ENCODE assay signal across 33 mouse cellular contexts in the genomic region with DNA sequence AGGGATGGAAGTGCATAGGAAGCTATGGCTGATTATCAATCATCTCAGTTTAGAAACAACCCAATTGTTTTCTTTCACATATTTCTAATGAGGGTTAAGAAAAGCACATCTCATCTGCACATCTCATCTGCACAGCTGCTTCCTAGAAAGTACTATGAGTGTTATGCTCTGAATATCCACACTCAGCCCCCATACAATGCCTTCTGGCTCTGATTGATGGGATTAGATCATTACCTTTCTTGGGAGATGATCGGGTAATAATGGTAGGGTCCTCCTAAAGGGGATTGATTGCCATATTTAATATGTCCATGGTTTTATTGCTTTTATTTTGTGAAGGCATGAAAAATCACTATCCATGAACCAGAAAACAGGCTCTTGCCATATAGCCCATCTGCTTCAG.
"Had no signal": no experiment of that assay in that cellular context is flagged by ENCODE, and none has a peak within 500 bp of the region (broad histone marks: within the 10 kb centered on the region; RNA-seq: fewer than 3 reads in every experiment).

No protein-coding gene starts in this region.

- DNase-seq: left cerebral cortex, postnatal 4 days; liver; liver, embryonic 13.5 days; liver, postnatal 0 days; lung, adult 18-20 months; lung, adult 2 months; lung, embryonic 14.5 days; lung, postnatal 10 days; lung, postnatal 14 days; lung, postnatal 36 days; lung, postnatal 4 days; midbrain, embryonic 14.5 days had no signal

- ATAC-seq: liver, embryonic 12.5 days; liver, postnatal 0 days; lung, postnatal 0 days; midbrain, embryonic 13.5 days; midbrain, embryonic 15.5 days; midbrain, embryonic 16.5 days had no signal

- H3K4me2 ChIP-seq: limb, embryonic 12.5 days; limb, embryonic 13.5 days; limb, embryonic 15.5 days; liver, embryonic 11.5 days; liver, embryonic 12.5 days; liver, embryonic 13.5 days; liver, embryonic 15.5 days; lung, embryonic 14.5 days; lung, embryonic 15.5 days; midbrain, embryonic 11.5 days; midbrain, embryonic 12.5 days; midbrain, embryonic 13.5 days; midbrain, embryonic 15.5 days; neural tube, embryonic 12.5 days had no signal

- H3K4me3 ChIP-seq: left cerebral cortex, adult 2 months; limb, embryonic 10.5 days; limb, embryonic 12.5 days; limb, embryonic 13.5 days; limb, embryonic 15.5 days; liver, embryonic 12.5 days; liver, embryonic 13.5 days; liver, embryonic 15.5 days; lung, embryonic 15.5 days; megakaryocyte, embryonic 14.5 days; midbrain, embryonic 10.5 days; midbrain, embryonic 12.5 days; midbrain, embryonic 13.5 days; midbrain, embryonic 15.5 days; myocyte; neural tube, embryonic 12.5 days had no signal

- H3K27me3 ChIP-seq: limb, embryonic 12.5 days; limb, embryonic 13.5 days; limb, embryonic 15.5 days; liver, embryonic 12.5 days; liver, embryonic 13.5 days; liver, embryonic 15.5 days; lung, embryonic 15.5 days; megakaryocyte, embryonic 14.5 days; midbrain, embryonic 12.5 days; midbrain, embryonic 13.5 days; midbrain, embryonic 15.5 days; neural tube, embryonic 12.5 days had no signal

- H3K9ac ChIP-seq: limb, embryonic 12.5 days; limb, embryonic 13.5 days; limb, embryonic 15.5 days; liver, embryonic 12.5 days; liver, embryonic 13.5 days; liver, embryonic 14.5 days; liver, embryonic 15.5 days; liver, postnatal 0 days; lung, embryonic 14.5 days; lung, embryonic 15.5 days; midbrain, embryonic 12.5 days; midbrain, embryonic 13.5 days; midbrain, embryonic 15.5 days; neural tube, embryonic 12.5 days had no signal

- H3K4me1 ChIP-seq: limb, embryonic 10.5 days; limb, embryonic 12.5 days; limb, embryonic 13.5 days; limb, embryonic 15.5 days; liver, embryonic 12.5 days; liver, embryonic 13.5 days; liver, embryonic 15.5 days; lung, embryonic 15.5 days; megakaryocyte, embryonic 14.5 days; midbrain, embryonic 10.5 days; midbrain, embryonic 12.5 days; midbrain, embryonic 13.5 days; midbrain, embryonic 15.5 days; neural tube, embryonic 12.5 days had no signal

- H3K9me3 ChIP-seq: limb, embryonic 10.5 days; limb, embryonic 12.5 days; limb, embryonic 13.5 days; limb, embryonic 15.5 days; liver, embryonic 12.5 days; liver, embryonic 13.5 days; liver, embryonic 15.5 days; lung, embryonic 15.5 days; megakaryocyte, embryonic 14.5 days; midbrain, embryonic 10.5 days; midbrain, embryonic 12.5 days; midbrain, embryonic 13.5 days; midbrain, embryonic 15.5 days; neural tube, embryonic 12.5 days had no signal

- H3K36me3 ChIP-seq: limb, embryonic 10.5 days; limb, embryonic 12.5 days; limb, embryonic 13.5 days; limb, embryonic 15.5 days; liver, embryonic 12.5 days; liver, embryonic 13.5 days; liver, embryonic 15.5 days; lung, embryonic 15.5 days; midbrain, embryonic 10.5 days; midbrain, embryonic 12.5 days; midbrain, embryonic 13.5 days; midbrain, embryonic 15.5 days; neural tube, embryonic 12.5 days had no signal

- H3K27ac ChIP-seq: left cerebral cortex, adult 2 months; limb, embryonic 10.5 days; limb, embryonic 12.5 days; limb, embryonic 13.5 days; limb, embryonic 15.5 days; liver, embryonic 12.5 days; liver, embryonic 13.5 days; liver, embryonic 14.5 days; liver, embryonic 15.5 days; lung, embryonic 15.5 days; macrophage; midbrain, embryonic 10.5 days; midbrain, embryonic 12.5 days; midbrain, embryonic 13.5 days; midbrain, embryonic 15.5 days; neural tube, embryonic 12.5 days had no signal
